Mouse (Mus musculus) forelimb bud, embryonic 11.5 days (tissue): ENCODE measurements around the gene Ren1.

Source experiments
- DNase-seq: peaks from one replicate; pipeline ENCODE4 v3.0.0-alpha.2; 2012; ENCODE audit warnings: low read depth, low spot score

Gene Ren1

GRCm38 (mm10) chr1:133344357-133344756, 6.0 kb upstream of the Ren1 start:
- no peak for DNase-seq

- DNase-seq = no peak
Observed at GRCm38 (mm10) chr1:133346531-133346930, 3.8 kb upstream of the Ren1 start.

- DNase-seq = no peak
Observed at GRCm38 (mm10) chr1:133347226-133347625, 3.1 kb upstream of the Ren1 start.

- no peak for DNase-seq
Observed at GRCm38 (mm10) chr1:133347693-133348520, 2.4 kb upstream of the Ren1 start.

GRCm38 (mm10) chr1:133351762-133352161, 1.5 kb downstream of the Ren1 start:
- DNase-seq = no peak

GRCm38 (mm10) chr1:133353371-133353809, 3.1 kb downstream of the Ren1 start:
- DNase-seq = peak; percentile 73

- DNase-seq = no peak
Observed at GRCm38 (mm10) chr1:133355469-133355868, 5.2 kb downstream of the Ren1 start.

- DNase-seq = no peak
Observed at GRCm38 (mm10) chr1:133355912-133356311, 5.6 kb downstream of the Ren1 start.

- no peak for DNase-seq
Observed at GRCm38 (mm10) chr1:133356330-133356729, 6.0 kb downstream of the Ren1 start.

- DNase-seq = no peak
Observed at GRCm38 (mm10) chr1:133361006-133361405, 10.7 kb downstream of the Ren1 start.

GRCm38 (mm10) chr1:133362103-133362502, 11.8 kb downstream of the Ren1 start:
- no peak for DNase-seq

GRCm38 (mm10) chr1:133363276-133364021, 13.1 kb downstream of the Ren1 start, which contains the start of gene Etnk2:
Gene Etnk2, plus strand, starts transcription at chr1:133363572.
- DNase-seq = peak; percentile 85

- DNase-seq = no peak
Observed at GRCm38 (mm10) chr1:133364022-133364630, 13.8 kb downstream of the Ren1 start.

- DNase-seq = no peak
Observed at GRCm38 (mm10) chr1:133364890-133365289, 14.6 kb downstream of the Ren1 start.

GRCm38 (mm10) chr1:133366951-133367605, 16.8 kb downstream of the Ren1 start:
- no peak for DNase-seq

GRCm38 (mm10) chr1:133367606-133368488, 17.5 kb downstream of the Ren1 start:
- no peak for DNase-seq

- DNase-seq = no peak
Observed at GRCm38 (mm10) chr1:133368644-133369043, 18.3 kb downstream of the Ren1 start.

- DNase-seq = no peak
Observed at GRCm38 (mm10) chr1:133370352-133370751, 20.0 kb downstream of the Ren1 start.

GRCm38 (mm10) chr1:133371431-133371830, 21.1 kb downstream of the Ren1 start:
- DNase-seq = no peak

GRCm38 (mm10) chr1:133372113-133372512, 21.8 kb downstream of the Ren1 start:
- no peak for DNase-seq
